Mouse (Mus musculus) cortical plate, adult 2 months (tissue): Measurements from ENCODE around the gene AW549877.

Experiments
- CTCF ChIP-seq: fragments of 200-500 bp; IDR thresholded peaks from 2 replicates; pipeline ENCODE4 v1.5.1; 2011; ENCODE audit warnings: mild to moderate bottlenecking, control low read depth, low read length; ENCODE audit not compliant: insufficient read depth; ENCODE audit errors: extremely low read depth
- POLR2A ChIP-seq: fragments of 200-500 bp; IDR thresholded peaks from 2 replicates; pipeline ENCODE4 v1.6.1; 2011; ENCODE audit warnings: mild to moderate bottlenecking, low read length, control low read depth; ENCODE audit not compliant: insufficient read depth; ENCODE audit errors: extremely low read depth

GRCm38 (mm10) chr15:4020711-4021110 lies 25.2 kb upstream of the AW549877 start:
- no peak for TF ChIP-seq CTCF
- no peak for TF ChIP-seq POLR2A
